Mouse (Mus musculus): ENCODE results near the gene Gm10318. TPM values are rescaled to one million over a fixed set of nuclear protein-coding genes. Genes with fewer than 3 reads are reported as not detected.
A peak's percentile ranks its signal among the peaks of the same experiment; 100 is the strongest.

Gm10318 gene
- polyA plus RNA-seq, 1 experiment from 2014 or later, result not detected

DNA sequence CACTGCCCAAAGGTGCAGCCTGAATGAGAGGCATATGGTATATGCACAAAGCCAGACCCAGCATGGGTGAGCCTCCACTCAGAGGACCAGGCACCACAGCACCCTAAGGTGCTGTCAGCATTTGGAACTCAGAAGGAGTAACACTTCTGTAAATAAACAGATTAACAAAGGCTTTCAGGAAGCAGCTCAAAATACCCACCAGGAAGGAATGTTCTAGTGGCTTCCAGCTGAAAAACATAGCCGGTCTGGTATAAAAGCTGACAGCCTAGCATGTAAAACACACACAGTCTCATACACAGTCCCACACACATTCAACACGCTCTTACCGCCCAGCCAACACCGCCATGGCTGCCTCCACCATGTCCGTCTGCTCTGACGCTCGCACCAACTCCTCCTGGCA lies 9.0 kb downstream of the Gm10318 start, which contains the start of gene Gm3285:
Gene Gm3285, plus strand, starts transcription at position 301 of the 400 bp plus-strand sequence.
- Histone ChIP-seq H3K4me2 (no peak within 1 kb of the TSS), H3K9me3 (replicated peaks) (no peaks in the 10 kb centered on the region; the same call in 1 of the 2 replicates)
- WGBS, result 62% methylated on average over 7 of the region's 7 CpGs

DNA sequence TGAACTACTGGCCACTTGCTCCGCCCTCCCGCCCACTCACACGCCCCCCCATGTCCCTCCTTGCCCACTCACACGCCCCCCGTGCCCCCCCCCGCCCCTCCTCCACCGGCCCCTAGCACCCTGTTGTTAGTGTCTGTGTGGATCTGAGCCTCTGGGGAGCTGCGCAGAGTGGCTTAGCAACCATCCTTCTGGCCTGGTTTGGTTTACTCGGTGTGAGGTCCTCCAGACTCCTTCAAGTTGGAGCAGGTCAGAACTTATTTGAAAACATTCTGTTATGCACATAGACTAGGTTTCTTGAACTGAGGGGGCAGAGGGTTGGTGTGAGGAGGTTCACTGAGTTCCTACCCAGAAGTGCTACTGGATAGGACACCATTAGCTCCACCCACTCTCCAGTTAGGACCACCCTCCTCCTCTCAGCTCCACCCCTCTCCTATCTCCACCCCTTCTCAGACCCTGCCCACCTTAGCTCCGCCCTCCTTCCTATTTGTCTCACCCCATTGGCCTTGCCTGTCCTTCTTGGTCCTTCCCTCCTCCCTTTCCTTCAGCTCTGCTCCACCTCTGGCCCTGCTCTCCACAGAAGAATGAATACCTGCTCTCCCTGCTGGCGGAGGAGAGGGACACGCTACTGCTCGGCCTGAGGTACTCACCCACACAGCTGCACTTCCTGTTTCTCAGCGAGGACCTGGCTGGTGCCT lies 11.6 kb downstream of the Gm10318 start:
- WGBS, result 29% methylated on average over 14 of the region's 14 CpGs
- peak overlapping the region; percentile 58 for H3K4me2 ChIP-seq

More for the DNA sequence above, 9.0 kb downstream of the Gm10318 start, which contains the start of gene Gm3285:
- Histone ChIP-seq H3K4me3 (replicated peaks) (no peak within 1 kb of the TSS), H3K9ac (no peak within 1 kb of the TSS), H3K4me1 (0 out of 2 replicates have a peak, but pooled peaks cover 6% of the 10 kb centered on the region), H3K27me3 (no peaks in the 10 kb centered on the region), H3K36me3 (no peaks in the 10 kb centered on the region), H3K27ac (no peak within 1 kb of the TSS)
- no peak for ATAC-seq (replicated peaks; ENCODE audit: low FRiP score)

DNA sequence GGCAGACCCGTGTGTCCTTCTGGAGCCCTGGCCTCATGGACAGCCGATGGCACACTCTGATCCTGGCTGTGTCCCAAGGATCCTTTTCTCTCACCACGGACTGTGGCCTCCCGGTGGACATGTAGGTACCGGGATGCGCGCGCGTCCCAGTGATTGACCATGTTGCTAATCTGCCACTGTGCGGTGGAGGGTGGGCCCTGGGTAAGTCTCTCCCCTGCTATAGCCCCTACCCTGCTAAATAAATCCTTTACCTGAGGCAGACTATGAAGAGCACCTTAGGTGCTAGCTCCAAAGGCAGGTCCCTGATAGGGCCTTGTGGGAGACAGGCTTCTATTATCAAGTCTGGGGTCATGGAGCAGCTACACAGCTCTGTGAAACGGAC lies 12.1 kb downstream of the Gm10318 start:
- Histone ChIP-seq H3K4me1 (0 out of 2 replicates have a peak, but pooled peaks cover 6% of the 10 kb centered on the region), H3K4me2 (peak overlapping the region; percentile 58), H3K9me3 (replicated peaks) (no peaks in the 10 kb centered on the region), H3K9ac (peak overlapping the region; percentile 17; the same call in 1 of the 2 replicates), H3K4me3 (replicated peaks) (peak overlapping the region; percentile 33), H3K36me3 (no peaks in the 10 kb centered on the region), H3K27ac (no peak overlapping the region), H3K27me3 (no peaks in the 10 kb centered on the region)
- peak; percentile 49 for ATAC-seq (replicated peaks; ENCODE audit: low FRiP score)
- WGBS, result 36% methylated on average over 11 of the region's 11 CpGs

More for the DNA sequence above, 11.6 kb downstream of the Gm10318 start:
- 0 out of 2 replicates have a peak, but pooled peaks cover 6% of the 10 kb centered on the region for H3K4me1 ChIP-seq
- no peaks in the 10 kb centered on the region for H3K9me3 ChIP-seq (replicated peaks)
- no peaks in the 10 kb centered on the region for H3K36me3 ChIP-seq
- no peaks in the 10 kb centered on the region for H3K27me3 ChIP-seq
- H3K27ac ChIP-seq, result no peak overlapping the region
- 0 out of 2 replicates have a peak overlapping the region, but pooled peaks have one; percentile 17 for H3K9ac ChIP-seq
- peak; percentile 91 for ATAC-seq (replicated peaks; ENCODE audit: low FRiP score)
- peak overlapping the region; percentile 33 for H3K4me3 ChIP-seq (replicated peaks)

DNA sequence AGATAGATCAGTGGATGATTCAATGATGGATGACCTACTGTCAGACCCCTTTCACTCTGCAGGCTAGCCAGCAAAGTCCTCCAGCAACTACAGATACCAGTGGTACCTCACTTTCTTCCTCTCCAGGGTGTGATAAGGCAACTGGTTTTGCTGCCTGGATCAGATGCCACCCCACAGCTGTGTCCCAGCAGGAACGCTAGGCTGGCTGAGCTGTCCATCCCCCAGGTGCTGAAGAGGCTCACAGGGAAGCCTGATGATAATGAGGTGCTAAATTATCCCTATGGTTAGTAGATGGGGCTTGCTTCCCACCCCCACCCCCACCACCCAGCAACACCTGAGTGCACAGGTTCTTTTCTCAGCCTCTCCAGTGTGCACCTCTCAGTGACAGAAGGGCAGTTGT lies 14.9 kb downstream of the Gm10318 start:
- H3K4me2 ChIP-seq, result no peak overlapping the region
- no peak for ATAC-seq (replicated peaks; ENCODE audit: low FRiP score)
- no peaks in the 10 kb centered on the region for H3K36me3 ChIP-seq
- no peak overlapping the region for H3K27ac ChIP-seq
- no peaks in the 10 kb centered on the region for H3K27me3 ChIP-seq
- WGBS, result 4% methylated on average over 1 of the region's 1 CpGs
- 0 out of 2 replicates have a peak, but pooled peaks cover 6% of the 10 kb centered on the region for H3K4me1 ChIP-seq
- H3K9ac ChIP-seq, result no peak overlapping the region
- no peaks in the 10 kb centered on the region for H3K9me3 ChIP-seq (replicated peaks)
- H3K4me3 ChIP-seq (replicated peaks), result no peak overlapping the region

DNA sequence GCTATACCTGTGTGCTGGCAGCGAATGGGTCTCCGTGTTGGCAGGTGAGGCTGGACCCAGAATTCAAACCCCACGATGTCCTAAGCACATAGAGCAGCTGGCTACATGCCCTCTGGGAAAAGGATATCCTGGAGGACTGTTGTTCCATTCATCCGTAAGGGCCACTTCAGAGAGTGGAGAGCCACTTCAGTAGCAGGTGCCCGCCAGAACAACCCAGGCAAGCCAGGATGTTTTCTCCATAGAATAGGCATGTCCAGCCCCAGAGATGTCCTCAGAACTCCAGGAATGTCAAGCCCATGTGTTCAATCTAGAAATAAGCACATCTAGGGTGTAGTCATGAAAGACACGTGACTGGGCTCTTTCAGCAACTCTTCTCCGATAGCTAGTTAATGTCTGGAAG lies 17.0 kb downstream of the Gm10318 start:
- Histone ChIP-seq H3K27me3 (no peaks in the 10 kb centered on the region), H3K4me3 (replicated peaks) (no peak overlapping the region), H3K4me1 (0 out of 2 replicates have a peak, but pooled peaks cover 3% of the 10 kb centered on the region), H3K9me3 (replicated peaks) (no peaks in the 10 kb centered on the region), H3K27ac (no peak overlapping the region), H3K9ac (no peak overlapping the region), H3K36me3 (no peaks in the 10 kb centered on the region), H3K4me2 (no peak overlapping the region)
- WGBS, result 87% methylated on average over 7 of the region's 7 CpGs
- no peak for ATAC-seq (replicated peaks; ENCODE audit: low FRiP score)

DNA sequence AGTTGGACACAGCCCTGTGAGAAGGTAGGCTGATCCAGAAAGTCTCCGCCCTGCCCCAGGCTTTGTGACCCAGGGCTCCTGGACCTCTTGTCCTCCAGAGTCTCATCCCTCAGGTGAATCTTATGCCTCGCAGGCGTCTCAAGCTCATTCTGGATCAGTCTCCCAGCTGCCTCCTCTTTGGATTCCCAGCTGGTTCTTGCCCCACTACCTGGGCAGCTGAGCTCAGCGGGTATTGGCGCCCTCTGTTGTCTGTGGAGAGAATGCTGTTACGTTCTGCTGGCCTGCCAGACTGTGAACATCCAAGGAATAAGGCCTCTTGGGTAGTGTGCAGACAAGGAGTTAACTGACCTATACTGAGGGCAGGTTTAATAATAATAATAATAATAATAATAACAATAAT lies 26.3 kb downstream of the Gm10318 start:
- H3K9ac ChIP-seq, result no peak overlapping the region
- ATAC-seq (replicated peaks; ENCODE audit: low FRiP score), result no peak
- H3K4me3 ChIP-seq (replicated peaks), result no peak overlapping the region
- no peaks in the 10 kb centered on the region for H3K9me3 ChIP-seq (replicated peaks)
- 63% methylated on average over 6 of the region's 6 CpGs for WGBS
- H3K27ac ChIP-seq, result no peak overlapping the region
- no peaks in the 10 kb centered on the region for H3K36me3 ChIP-seq
- H3K27me3 ChIP-seq, result no peaks in the 10 kb centered on the region
- no peak overlapping the region for H3K4me2 ChIP-seq
- H3K4me1 ChIP-seq, result no peaks in the 10 kb centered on the region

DNA sequence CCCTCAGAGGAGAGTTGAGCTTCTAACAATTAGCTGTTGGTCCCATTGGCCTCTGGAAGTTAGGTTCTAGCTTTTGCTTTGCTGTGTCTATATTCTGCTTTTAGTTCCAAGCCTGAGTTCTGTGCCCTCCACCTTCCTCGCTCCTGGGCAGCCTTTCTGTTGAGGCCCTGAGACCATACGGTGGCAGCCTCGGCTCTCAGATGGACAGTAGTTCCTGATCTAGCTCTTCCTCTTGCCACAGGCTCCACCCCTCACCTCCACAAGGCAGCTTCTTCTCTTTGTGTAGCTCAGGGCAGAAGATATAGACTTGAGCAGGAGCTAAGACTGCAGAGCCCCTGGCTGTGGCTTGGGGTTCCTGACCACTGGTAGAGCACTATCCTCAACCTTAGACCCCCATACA lies 27.6 kb downstream of the Gm10318 start:
- no peaks in the 10 kb centered on the region for H3K4me1 ChIP-seq
- H3K9ac ChIP-seq, result no peak overlapping the region
- 76% methylated on average over 3 of the region's 3 CpGs for WGBS
- no peaks in the 10 kb centered on the region for H3K36me3 ChIP-seq
- H3K9me3 ChIP-seq (replicated peaks), result no peaks in the 10 kb centered on the region
- H3K27me3 ChIP-seq, result no peaks in the 10 kb centered on the region
- H3K4me3 ChIP-seq (replicated peaks), result no peak overlapping the region
- H3K4me2 ChIP-seq, result no peak overlapping the region
- ATAC-seq (replicated peaks; ENCODE audit: low FRiP score), result no peak
- no peak overlapping the region for H3K27ac ChIP-seq

DNA sequence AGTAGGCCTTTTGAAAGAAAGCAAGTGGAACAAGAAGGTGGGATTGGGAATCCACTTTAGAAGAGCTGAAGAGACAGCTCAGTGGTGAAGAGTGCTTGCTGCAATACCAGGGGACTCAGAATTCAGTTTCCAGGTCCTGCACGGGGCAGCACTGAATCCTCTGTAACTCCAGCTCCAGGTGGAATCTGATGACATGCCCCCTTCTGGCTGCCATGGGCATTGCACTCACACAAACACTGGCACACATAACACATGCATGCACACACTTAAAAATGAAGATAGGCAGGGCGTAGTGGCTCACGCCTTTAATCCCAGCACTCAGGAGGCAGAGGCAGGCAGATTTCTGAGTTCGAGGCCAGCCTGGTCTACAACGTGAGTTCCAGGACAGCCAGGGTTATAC lies 29.9 kb downstream of the Gm10318 start:
- no peak overlapping the region for H3K27ac ChIP-seq
- no peak overlapping the region for H3K4me2 ChIP-seq
- H3K4me3 ChIP-seq (replicated peaks), result no peak overlapping the region
- no peaks in the 10 kb centered on the region for H3K4me1 ChIP-seq
- no peaks in the 10 kb centered on the region for H3K36me3 ChIP-seq
- no peaks in the 10 kb centered on the region for H3K9me3 ChIP-seq (replicated peaks)
- no peaks in the 10 kb centered on the region for H3K27me3 ChIP-seq
- H3K9ac ChIP-seq, result no peak overlapping the region
- no peak for ATAC-seq (replicated peaks; ENCODE audit: low FRiP score)
- 89% methylated on average over 5 of the region's 5 CpGs for WGBS

DNA sequence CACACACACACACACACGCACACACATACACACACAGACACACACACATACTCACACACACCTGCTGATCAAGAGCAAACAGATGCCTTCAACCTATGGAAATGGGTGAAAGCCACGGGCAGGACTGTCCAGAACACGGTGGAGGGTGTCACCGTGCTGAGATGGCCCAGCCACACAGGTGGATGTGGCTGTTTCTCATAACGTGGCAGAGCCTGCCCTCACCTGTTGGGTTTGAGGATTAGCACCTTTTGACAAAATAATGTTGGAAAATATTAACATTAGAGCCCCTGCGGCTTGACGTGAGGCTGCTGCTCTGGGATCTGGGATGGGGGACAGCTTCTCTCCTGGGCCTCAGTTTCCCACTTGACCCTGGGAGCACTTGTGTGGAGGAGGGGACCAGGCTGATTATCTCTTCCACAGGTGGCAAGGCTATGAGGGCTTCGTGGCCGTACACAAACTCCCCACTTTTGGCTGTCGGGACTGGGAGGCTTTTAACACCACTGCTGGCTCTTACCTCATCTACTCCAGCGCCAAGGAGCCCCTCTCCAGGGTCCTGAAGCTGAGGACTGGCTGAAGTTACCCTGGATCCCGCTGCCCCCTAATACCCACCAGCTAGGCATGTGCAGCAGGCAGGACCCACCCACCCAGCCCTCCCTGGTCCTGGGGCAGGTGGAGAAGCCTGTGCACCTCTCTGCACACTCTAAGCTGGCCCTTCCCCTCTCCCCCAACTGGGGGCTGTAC lies 33.5 kb downstream of the Gm10318 start:
- 51% methylated on average over 12 of the region's 12 CpGs for WGBS
- Histone ChIP-seq H3K4me3 (replicated peaks) (no peak overlapping the region), H3K9ac (no peak overlapping the region), H3K9me3 (replicated peaks) (no peaks in the 10 kb centered on the region), H3K4me1 (no peaks in the 10 kb centered on the region), H3K4me2 (no peak overlapping the region), H3K36me3 (no peaks in the 10 kb centered on the region), H3K27ac (no peak overlapping the region), H3K27me3 (no peaks in the 10 kb centered on the region)
- ATAC-seq (replicated peaks; ENCODE audit: low FRiP score), result no peak

DNA sequence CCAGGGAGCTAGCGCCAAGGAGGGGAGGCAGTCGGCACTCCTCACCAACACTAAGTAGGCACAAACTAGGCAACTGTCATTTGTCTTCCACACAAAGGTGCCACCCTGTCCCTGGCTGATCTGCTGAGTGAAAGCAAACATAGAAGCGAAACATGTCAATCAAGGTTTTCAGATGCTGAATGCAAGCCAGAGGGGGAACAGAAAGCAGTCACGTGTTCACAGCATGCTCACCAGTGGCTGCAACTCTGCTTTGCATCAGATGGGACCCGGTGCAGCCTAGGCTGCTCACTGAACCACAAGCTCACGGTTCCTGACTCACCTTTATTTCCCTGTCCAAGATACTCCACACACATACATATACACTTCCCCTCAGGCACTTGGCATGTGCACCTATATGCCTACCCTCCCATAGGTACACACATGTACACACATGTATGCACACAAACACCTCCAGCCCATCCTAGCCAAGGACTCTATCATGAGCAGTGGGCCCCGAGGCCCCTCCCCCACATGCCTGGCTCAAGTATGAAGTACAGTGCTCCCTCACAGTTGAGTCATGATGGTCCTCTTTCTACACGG lies 38.4 kb downstream of the Gm10318 start:
- H3K9me3 ChIP-seq (replicated peaks), result no peaks in the 10 kb centered on the region
- no peaks in the 10 kb centered on the region for H3K36me3 ChIP-seq
- no peak overlapping the region for H3K4me3 ChIP-seq (replicated peaks)
- H3K27ac ChIP-seq, result no peak overlapping the region
- no peak overlapping the region for H3K4me2 ChIP-seq
- H3K4me1 ChIP-seq, result no peaks in the 10 kb centered on the region
- H3K9ac ChIP-seq, result no peak overlapping the region
- H3K27me3 ChIP-seq, result no peaks in the 10 kb centered on the region
- 85% methylated on average over 8 of the region's 8 CpGs for WGBS
- no peak for ATAC-seq (replicated peaks; ENCODE audit: low FRiP score)

DNA sequence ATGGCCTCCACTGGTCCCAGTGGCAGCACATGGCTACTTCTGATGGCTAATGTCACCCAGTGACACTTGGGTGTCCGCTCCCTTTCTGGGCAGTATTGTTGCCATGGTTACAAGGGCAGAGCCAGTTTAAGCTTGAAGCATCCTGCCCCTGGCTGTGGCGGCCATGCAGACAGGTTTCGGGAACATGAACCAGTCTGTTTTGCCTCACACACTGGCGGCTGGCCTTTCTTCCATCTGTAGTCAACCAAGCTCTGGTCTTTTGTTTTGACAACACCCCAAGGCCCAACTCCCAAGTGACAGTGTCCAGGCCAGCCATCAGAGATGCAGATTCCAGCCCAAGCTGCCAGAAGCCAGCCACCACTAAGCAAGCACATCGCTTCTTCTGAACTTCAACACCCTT lies 42.9 kb downstream of the Gm10318 start:
- Histone ChIP-seq H3K9ac (no peak overlapping the region), H3K4me2 (no peak overlapping the region), H3K27ac (no peak overlapping the region), H3K9me3 (replicated peaks) (no peaks in the 10 kb centered on the region), H3K4me1 (no peaks in the 10 kb centered on the region), H3K27me3 (no peaks in the 10 kb centered on the region), H3K36me3 (no peaks in the 10 kb centered on the region), H3K4me3 (replicated peaks) (no peak overlapping the region)
- WGBS, result 60% methylated on average over 5 of the region's 5 CpGs
- no peak for ATAC-seq (replicated peaks; ENCODE audit: low FRiP score)

DNA sequence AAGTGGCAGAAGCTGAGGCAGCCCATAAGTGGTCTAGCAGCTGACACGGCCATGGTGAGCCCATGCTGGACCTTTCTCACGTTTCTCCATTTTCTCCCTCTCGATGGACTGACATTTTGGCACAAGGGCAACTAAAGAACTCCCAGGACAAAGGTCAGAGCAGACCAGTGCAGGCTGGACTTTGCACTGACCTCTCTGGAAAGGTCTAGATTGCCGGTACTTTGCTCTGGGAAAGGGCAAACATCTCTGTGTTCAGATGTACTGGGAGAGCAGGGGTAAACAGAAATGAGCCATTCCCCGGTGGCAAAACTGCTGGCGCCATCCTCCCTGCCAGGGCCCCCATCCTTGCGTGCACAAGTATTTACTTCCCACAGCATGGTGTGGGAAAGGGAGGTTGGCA lies 47.5 kb downstream of the Gm10318 start:
- no peaks in the 10 kb centered on the region for H3K36me3 ChIP-seq
- 80% methylated on average over 7 of the region's 7 CpGs for WGBS
- no peak overlapping the region for H3K9ac ChIP-seq
- H3K4me3 ChIP-seq (replicated peaks), result no peak overlapping the region
- peaks cover 13% of the 10 kb centered on the region for H3K4me1 ChIP-seq
- H3K9me3 ChIP-seq (replicated peaks), result no peaks in the 10 kb centered on the region
- H3K27ac ChIP-seq, result no peak overlapping the region
- no peak for ATAC-seq (replicated peaks; ENCODE audit: low FRiP score)
- no peak overlapping the region for H3K4me2 ChIP-seq
- H3K27me3 ChIP-seq, result 0 out of 2 replicates have a peak, but pooled peaks cover 6% of the 10 kb centered on the region

All from kidney, embryonic 15.5 days (tissue).